Mouse (Mus musculus) urinary bladder, adult 18-20 months (tissue): Measurements from ENCODE around the gene Gmfb.

Experiments used
- DNase-seq, 2 experiments: peaks; one replicate each; pipeline ENCODE4 v3.0.0; 2022; ENCODE audit warnings: low spot score in 2 of 2, mixed read lengths in 2 of 2

Gene Gmfb

DNA sequence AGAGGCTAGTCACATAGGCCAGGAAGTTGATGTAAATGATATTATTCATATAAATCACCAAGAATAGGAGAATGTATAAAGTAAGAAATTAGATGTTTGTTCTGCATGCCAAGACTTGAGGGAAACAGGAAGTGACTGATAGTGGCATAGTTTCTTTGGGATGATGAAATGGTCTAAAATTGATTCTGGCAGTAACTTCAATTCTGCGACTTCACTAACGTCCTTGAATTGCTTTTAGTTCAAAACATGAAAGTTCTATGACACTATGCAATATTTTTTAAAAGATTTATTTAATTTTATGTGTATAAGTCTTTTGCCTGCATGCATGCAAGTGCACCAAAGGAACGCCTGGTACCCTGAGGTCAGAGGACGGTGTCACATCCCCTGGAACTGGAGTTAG lies 18.8 kb downstream of the Gmfb start:
- DNase-seq: no peak

DNA sequence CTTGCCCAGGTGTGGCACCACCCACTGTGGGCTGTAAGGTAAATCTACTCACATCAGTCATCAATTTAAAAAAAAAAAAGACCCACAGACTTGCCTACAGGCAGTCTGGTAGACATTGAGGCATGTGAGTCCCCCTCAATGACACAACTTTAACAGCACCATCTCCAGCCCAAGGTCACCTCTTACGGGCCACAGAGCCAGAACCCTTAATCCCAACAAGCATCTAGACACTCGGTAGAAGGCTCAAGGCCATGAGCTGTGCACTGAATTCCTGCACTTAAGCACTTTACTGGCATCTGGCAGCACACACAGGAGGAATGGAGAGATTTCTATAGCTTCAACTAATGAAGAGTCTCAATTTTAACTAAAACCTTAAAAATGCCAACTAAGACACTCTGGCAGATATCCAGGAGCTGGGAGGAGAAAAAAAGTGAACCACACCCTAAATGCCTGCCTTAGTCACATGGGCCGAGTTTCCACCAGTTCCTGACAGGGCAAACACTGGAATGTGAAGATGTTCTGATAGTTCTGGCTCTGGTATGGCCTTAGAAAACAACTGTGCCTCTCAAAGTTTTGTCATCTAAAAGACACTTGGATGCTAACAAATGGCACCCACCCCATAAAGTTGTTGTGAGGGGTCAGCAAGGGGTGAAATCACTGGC lies 21.2 kb downstream of the Gmfb start:
- DNase-seq: no peak

DNA sequence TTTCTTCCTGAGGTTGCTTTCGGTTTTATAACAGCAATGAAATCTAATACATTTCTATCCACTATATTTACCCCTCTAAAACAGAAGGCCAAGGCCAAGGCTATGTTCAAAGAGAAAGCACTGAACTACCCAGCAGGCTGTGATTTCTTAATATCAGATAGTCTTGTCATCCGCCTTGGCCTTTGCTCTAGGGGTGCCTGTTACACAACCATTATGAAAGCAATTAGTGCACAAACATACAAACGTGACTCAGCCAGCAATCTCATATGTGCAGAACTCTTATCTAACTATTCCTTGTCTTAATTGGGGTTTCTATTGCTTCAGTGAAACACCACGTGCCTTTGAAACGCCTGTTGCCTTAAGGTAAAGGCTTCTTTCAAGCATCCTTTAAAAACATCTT lies 27.9 kb downstream of the Gmfb start:
- DNase-seq: peak in 1 of 2 experiments; percentile 20

DNA sequence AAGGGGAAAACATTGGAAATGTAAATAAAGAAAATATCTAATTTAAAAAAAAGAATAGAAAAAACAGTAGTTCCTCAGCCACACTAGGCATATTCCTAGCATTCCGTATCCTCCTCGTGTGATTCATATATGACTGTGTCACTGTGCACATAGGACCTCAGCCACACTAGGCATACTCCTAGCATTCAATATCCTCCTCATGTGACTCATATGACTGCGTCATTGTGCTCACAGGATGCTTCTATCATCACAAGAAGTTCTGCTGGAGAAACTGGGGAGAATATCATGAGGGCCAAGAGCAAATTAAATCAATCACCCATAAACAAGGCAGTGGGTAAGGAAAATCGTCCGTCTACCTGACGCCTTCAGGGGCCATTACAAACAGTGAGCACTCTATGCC lies 31.3 kb downstream of the Gmfb start:
- no peak for DNase-seq

DNA sequence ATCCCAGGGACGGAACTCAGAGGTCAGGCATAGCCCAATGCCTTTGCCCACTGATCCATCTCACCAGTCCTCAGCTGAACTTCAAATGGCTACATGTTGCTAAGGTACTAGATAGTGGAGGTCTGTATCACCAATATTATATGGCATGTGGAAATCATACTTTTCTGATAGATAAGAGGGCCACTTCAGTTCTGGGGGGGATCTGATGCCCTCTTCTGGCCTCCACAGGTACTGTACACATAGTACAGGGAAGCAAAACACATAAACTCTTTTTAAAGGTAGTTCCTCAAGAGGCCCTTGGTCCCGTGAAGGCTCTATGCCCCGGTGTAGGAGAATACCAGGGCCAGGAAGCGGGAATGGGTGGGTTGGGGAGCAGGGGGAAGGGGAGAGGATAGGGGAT lies 31.7 kb downstream of the Gmfb start:
- DNase-seq: no peak

DNA sequence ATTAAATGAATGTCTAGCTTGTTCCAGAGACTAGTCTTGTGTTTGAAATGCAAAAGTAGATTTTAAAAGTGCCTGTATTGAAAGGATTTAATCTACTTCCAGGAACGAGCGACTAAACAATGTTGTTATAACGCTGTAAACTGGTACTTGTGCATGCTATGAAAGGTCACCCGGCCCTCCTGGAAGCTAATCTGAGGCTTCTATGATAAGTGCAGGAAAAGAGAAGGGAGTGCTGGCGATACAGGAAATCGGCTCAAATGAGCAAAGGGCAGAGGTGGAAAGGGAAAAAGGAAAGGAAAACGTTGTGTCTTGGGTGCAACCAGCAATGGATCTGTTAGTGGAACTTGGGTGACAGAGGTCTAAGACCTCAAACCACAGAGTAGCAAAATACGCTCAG lies 33.5 kb downstream of the Gmfb start:
- DNase-seq: no peak

DNA sequence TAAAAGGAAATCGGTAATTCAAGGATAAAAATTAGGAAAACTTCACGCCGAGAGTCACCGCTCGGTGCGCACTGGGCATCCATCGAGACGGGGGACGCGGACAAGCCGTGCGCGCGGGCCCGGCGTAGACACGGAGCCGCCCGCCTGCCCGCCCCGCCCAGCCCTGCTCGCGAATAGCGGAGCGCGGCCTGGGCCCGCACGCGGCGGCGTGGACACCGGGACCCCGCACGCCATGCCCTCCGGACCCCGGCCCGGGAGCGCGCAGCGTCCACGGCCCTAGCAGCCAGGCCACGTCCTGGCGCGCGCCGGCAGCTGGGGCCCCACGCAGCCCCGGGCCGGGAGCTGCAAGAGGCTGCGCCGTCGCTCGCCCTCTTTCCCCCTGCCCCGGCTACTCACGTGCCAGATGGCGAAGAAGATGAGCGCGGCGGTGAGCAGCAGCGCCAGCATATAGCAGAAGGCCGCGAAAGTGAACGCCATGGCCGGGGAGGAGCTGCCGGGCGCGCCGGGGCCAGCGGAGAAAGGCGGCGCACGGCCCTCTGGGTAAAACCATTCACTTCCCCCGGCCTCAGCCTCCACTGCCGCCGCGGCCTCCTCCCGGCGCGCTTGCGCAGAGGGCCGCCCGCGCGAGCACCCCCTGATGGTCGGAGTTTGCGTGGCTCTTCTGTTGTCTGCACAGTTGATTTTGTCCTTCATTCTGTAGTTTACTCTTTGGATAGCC lies 34.1 kb downstream of the Gmfb start, which contains the start of gene Cnih1:
Gene Cnih1, minus strand, starts transcription at position 625 of the 718 bp plus-strand sequence.
- DNase-seq: peak; percentile 84 to 91

DNA sequence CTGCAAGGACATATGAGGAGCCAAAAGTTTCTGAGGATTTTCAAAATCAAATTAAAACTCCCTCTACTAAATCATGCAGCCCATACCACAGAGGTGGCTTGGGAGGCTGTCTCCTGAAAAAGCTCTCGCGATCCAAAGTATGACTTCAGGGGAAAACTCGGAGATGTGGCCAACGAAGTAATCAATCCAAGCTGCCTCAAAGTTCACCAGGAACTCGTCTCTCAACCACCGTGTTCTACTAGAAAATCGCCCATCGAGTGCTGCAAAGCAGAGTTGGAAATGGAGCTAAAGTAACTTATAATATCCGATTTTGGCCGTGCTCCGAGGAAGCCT lies 34.6 kb downstream of the Gmfb start:
- no peak for DNase-seq

DNA sequence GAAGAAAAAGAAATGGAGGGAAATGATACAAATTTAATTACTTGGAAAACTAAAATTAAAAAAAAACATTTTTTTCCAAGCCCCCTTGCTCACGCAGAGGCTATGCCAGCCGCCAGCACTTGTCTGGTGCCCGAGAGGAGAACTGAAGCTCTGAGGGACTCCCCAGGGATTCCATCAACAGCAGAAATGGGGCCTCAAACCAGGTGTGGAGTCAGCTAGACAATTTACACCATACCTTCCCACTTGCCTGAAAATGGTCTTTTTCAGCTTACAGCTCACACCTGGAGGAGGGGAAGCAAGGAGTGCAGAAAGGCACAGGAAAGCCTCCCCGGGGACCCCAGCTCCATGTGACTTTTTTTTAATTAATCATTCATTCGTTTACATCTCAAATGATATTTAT lies 36.8 kb downstream of the Gmfb start:
- DNase-seq: no peak

DNA sequence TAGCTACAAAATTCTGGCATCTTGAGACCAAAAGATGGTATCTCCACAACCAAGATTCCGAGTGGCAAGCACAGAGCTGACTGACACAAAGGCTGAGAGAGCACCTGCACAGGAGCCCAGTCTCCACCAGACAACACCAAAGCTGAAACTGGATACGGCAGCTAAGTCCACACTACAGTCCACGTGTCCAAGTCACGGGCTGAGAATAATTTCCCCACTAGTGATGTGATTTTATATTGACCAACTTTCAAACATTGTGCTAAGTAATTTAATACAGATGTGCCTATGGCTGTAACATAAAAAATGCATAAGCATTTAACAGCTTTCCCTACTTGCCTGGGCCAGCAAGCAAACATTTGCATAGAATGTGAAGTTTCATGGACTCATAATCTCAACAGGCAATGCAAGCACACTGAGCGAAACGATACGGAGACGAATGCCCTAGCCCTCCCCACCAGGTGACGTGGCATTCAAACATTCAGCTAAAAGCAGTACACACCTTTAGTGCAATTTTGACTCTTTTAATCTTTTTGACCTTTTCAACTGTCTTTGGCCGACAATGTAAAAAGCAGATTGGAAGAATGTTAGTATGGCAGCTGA lies 38.6 kb downstream of the Gmfb start:
- DNase-seq: no peak

DNA sequence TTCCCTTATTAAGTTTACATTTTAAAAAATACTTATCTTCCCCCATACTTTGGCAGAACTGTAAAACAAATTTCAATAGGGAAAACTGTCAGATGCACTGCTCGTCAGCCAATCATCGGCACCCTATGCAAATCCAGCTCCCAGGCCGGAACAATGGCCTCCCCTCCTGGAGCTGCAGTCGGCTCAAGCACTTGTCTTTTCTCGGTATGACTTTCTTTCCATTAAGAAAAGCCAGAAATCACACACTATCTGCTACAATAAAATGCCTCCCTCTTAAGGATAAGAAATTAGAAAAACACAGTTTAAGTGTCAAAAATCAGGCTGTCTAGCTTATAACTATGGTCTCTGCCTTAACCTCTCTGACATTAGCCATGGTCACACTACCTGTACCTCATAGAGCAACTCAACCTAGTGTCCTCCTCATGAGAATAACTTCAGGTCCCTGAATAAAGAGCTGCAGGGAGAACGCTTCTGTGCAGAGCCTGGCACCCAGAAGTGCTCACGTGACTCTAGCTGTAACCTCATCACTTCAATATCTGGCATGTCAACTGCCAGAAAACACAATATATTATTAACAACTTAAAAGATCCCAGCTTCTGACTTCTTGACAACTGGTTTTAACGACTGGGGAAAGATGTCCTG lies 39.7 kb downstream of the Gmfb start:
- DNase-seq: no peak

DNA sequence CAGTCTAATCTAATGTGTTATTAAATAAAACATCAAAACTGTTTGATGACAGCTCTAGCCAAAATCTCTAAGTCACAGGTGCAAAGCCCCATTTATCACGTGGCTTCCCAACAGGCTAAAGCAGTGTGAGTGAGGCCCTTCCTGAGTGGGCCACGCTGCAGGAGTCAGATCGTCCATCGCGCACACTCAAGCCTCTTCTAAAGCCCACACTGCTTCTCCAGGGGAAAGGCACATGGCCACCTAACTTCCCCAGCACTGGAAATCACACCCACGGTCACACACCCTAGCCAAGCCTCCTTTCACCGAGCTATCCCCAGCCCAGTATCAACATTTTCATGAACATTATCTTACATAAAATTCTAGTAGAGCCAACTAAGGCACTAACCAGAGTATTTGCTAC lies 41.0 kb downstream of the Gmfb start:
- DNase-seq: no peak

DNA sequence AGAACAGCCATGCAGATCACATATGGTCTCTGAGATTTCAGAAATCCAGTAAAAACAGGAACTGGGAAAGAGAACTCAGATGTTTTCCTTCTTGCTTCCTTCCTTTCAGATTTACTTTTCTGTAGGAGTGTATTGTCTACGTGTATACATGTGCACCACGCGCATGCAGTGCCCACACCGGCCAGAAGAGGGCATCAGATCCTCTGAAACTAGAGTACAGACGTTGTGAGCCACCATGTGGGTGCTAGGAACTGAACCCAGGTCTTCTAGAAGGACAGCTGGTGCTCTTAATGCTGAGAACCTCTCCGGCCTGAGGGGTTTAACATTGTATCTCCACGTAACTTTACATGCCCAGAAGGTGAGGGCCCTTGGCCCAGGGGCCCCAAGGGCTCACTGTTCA lies 42.8 kb downstream of the Gmfb start:
- no peak for DNase-seq

DNA sequence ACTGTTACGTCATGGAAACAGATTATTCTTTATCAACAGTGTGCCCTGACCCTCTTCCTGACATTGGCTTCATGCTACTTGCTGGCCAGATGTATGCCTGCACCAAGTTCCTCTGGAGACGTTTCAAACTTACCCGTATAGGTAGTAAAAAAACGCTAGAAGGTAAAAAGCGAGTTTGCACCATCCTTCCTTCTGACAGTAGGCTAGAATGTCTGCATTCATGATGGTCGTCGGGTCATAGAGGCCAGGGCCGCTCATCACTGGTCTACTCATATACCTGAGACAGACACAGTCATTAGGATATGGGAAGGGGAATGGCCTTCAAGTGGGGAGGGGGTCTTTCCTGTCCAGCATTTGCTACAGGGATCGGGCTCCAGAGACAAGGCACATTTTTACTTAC lies 43.3 kb downstream of the Gmfb start:
- no peak for DNase-seq

DNA sequence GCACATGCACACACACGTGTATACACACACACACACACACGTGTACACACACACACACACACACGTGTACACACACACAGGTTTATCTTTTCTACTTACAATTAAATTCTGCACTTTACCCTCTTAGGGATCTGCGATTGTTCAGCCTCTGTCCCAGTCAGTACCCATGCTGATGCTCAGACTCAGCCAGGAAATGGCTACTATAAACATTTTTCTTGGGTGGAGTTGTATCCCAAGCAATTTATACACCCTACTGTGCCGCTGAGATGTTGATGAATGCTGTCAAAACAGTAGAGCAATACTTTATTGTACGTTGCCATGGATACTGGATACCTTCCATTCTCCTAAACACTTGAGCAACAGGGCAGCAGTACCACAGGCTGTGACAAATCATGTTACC lies 52.0 kb downstream of the Gmfb start:
- no peak for DNase-seq

DNA sequence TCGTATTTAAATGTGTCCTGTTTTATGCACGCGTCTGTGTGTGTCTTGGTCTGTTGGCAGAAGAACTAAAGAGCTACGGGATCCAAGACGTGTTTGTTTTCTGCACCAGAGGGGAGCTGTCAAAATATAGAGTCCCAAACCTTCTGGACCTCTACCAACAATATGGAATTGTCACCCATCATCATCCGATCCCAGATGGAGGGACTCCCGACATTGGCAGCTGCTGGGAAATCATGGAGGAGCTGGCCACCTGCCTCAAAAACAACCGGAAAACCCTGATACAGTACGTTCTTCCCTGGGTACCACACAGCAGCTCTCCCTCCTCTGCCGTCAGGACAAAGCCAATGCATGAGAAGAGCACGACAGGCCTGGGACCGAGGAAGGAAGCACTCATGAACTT lies 54.9 kb downstream of the Gmfb start:
- no peak for DNase-seq

DNA sequence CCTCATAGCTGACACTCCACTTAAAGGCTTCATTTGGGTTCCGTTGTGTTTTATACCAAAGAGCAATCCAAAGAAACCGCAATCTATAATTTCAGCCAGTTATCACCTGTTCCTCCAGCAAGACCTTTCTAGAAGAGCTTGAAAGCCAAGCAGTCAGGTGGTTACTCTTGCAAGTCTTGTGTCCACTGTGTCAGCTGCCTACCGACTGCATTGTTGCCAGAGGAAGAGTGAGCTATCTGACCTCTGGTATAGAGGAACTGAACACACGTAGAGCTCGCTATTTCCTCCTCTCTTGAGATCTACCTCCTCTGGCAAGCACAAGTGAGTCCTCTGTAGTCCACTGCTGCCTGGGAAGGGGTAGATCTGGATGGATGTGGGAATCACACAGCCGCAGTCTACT lies 60.9 kb downstream of the Gmfb start:
- DNase-seq: no peak

DNA sequence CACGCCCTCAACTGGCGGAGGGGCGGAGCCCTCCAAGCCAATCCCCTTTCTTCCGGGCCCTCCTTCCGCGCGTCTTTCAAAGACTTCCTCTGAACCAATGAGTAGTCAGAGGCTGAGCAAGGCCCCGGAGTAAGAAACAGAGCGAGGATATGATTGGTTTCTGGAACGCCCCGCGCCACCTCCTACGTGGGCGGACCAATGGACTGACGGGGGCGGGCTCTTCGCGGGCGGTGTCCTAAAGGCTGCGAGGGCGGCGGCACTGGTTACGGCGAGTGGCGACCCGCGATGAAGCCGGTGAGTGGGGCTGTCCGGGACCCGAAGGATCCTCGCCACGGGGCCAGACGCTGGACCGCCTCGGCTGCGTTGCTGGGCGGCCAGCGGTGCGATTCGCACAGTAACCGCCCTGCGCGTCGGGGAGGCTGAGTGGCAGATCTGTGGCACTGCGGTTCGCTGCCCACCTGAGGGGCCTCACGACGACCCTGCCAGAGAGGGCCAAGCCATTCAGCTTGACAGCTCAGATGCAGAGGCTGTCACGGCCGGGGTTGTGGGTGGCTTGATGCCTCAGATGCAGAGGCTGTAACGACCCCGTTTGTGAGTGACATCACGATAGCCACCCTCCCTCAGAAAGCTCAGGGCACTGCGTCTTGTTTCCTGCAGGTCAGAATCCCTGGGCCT lies 61.5 kb downstream of the Gmfb start, which contains the start of gene Cdkn3:
Gene Cdkn3, plus strand, starts transcription at position 187 of the 675 bp plus-strand sequence.
- DNase-seq: peak; percentile 81 to 92

DNA sequence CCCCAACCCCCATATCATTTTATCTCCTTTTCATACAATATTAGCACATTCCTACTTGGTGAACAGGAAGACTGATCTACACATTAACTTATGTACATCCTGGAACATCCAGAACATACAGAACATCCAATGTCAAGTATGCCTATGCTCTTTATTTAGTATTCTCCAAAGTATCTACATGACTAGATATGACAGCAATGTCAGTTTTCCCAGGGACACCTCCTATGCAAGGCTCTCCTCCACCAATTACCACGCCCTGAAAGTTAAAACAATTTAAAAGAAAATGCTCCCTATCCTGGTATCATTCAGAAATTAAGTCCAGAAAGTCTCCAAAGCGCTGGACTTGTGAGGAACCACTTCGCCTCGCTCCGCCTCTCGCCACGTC lies 62.1 kb downstream of the Gmfb start:
- DNase-seq: no peak
